Mouse (Mus musculus) erythroblast, embryonic 14.5 days (primary cell): ENCODE measurements around the gene Neurog2. TPM values are rescaled to one million over a fixed set of nuclear protein-coding genes. Genes with fewer than 3 reads are reported as not detected.
A peak's percentile ranks its signal among the peaks of the same experiment; 100 is the strongest.

Experiments used
- H3K27me3 ChIP-seq: 2 replicates; pipeline ENCODE4 v1.6.1; 2012; ENCODE audit warnings: inconsistent platforms; ENCODE audit not compliant: control insufficient read depth
- H3K36me3 ChIP-seq: 2 replicates; pipeline ENCODE4 v1.6.1; 2012; ENCODE audit warnings: mild to moderate bottlenecking, inconsistent platforms; ENCODE audit not compliant: control insufficient read depth
- H3K4me1 ChIP-seq: 2 replicates; pipeline ENCODE4 v1.6.1; 2012; ENCODE audit warnings: inconsistent platforms; ENCODE audit not compliant: control insufficient read depth
- H3K4me3 ChIP-seq: replicated peaks from 2 replicates; pipeline ENCODE3; 2012; ENCODE audit warnings: moderate library complexity, mild to moderate bottlenecking, inconsistent platforms
- H3K9me3 ChIP-seq: 2 replicates; pipeline ENCODE4 v1.6.1; 2012; ENCODE audit warnings: low read length, inconsistent platforms, mixed read lengths; ENCODE audit not compliant: control insufficient read depth
- GATA1 ChIP-seq: IDR thresholded peaks from 2 replicates; pipeline ENCODE4 v1.6.1; 2012; ENCODE audit warnings: low read length, inconsistent platforms, mixed read lengths
- TAL1 ChIP-seq: IDR thresholded peaks from 3 replicates; pipeline ENCODE4 v1.6.1; 2012; ENCODE audit warnings: low read length, inconsistent platforms, mixed read lengths
- polyA plus RNA-seq: library from polyadenylated mRNA; stranded (reverse); fragments of >175 nt; gene quantifications from 2 replicates; pipeline ENCODE4 v1.2.3, GENCODE M21; 2012

Gene Neurog2
- not detected in 2 replicates for polyA plus RNA-seq

DNA sequence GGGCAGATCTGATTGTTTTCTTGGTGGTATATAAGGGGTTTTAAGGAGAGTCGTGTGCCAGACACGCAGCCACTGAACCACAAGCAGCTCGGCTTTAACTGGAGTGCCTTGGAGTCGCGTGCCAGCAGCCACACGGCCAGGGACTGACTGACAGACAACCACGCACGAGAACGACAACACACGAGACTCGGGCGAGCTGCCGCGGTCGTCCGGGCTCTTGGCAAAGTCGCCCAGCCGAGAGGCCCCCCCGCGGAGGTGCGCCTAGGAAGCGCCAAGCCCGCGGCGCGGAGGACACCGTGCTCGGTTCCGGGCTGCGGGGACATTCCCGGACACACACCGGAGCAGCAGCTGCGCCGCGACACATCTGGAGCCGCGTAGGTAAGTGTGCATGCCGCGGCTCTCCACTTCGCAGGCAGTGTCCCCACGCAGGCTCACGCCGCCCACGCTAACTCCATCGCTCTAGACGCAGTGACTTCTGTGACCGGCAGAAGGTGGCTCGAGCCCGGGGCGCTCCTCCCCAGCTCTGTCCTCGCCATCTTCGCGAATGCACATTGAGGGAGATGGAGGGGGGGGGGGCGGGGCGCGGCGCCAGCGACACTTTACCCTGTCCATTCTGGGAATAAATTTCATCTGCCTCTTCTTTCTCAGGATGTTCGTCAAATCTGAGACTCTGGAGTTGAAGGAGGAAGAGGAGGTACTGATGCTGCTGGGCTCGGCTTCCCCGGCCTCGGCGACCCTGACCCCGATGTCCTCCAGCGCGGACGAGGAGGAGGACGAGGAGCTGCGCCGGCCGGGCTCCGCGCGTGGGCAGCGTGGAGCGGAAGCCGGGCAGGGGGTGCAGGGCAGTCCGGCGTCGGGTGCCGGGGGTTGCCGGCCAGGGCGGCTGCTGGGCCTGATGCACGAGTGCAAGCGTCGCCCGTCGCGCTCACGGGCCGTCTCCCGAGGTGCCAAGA, at the start of gene Neurog2:
Gene Neurog2 (plus strand): TSS at position 56 of the 953 bp plus-strand sequence.
- H3K4me1 ChIP-seq = peaks cover 13% of the 10 kb centered on the region
- H3K27me3 ChIP-seq = peaks cover 98% of the 10 kb centered on the region
- no peak within 1 kb of the TSS for H3K4me3 ChIP-seq
- peaks cover 8% of the 10 kb centered on the region; the same call in 1 of the 2 replicates for H3K9me3 ChIP-seq
- TF ChIP-seq GATA1 = no peak
- TF ChIP-seq TAL1 = no peak
- no peaks in the 10 kb centered on the region for H3K36me3 ChIP-seq

DNA sequence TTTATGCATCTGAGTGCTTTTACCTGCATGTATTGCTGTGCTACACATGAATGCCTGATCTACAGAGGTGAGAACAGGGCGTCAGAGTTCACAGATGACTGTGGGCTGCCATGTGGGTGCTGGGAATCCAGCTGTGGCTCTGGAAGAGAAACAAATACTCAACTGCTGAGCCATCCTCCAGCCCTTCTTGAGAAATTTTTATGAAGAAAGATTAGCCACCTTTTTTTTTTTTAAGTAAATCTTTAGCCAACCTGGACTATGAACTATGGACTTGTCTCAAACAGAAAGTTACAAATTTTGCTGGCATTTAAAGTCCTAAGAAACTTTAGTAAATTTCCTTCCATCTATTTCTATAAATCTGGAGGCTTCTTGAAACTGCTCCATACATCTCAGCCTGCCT, 35.8 kb upstream of the Neurog2 start:
- no peaks in the 10 kb centered on the region for H3K27me3 ChIP-seq
- no peaks in the 10 kb centered on the region for H3K4me1 ChIP-seq
- no peak for TF ChIP-seq TAL1
- TF ChIP-seq GATA1 = no peak
- H3K4me3 ChIP-seq = no peak overlapping the region
- H3K9me3 ChIP-seq = no peaks in the 10 kb centered on the region
- H3K36me3 ChIP-seq = peaks cover 88% of the 10 kb centered on the region

DNA sequence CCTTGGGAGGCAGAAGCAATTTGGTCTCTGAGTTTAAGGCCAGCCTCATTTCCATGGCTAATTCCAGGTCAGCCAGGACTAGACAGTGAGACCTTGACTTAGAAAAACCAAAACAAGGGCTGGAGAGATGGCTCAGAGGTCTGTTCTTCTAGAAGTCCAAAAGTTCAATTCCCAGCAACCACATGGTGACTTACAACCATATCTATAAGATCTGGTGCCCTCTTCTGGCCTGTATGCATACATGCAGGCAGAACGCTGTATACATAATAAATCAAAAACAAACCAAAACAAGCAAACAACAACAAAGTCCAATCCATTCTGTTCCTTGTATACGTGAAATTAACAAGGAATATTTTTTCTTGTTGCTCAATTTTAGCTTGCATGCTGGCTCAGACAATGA, 24.8 kb upstream of the Neurog2 start:
- Histone ChIP-seq H3K4me3 (no peak overlapping the region), H3K9me3 (no peaks in the 10 kb centered on the region), H3K27me3 (no peaks in the 10 kb centered on the region), H3K4me1 (no peaks in the 10 kb centered on the region), H3K36me3 (peaks cover 87% of the 10 kb centered on the region)
- TF ChIP-seq GATA1 = no peak
- no peak for TF ChIP-seq TAL1

DNA sequence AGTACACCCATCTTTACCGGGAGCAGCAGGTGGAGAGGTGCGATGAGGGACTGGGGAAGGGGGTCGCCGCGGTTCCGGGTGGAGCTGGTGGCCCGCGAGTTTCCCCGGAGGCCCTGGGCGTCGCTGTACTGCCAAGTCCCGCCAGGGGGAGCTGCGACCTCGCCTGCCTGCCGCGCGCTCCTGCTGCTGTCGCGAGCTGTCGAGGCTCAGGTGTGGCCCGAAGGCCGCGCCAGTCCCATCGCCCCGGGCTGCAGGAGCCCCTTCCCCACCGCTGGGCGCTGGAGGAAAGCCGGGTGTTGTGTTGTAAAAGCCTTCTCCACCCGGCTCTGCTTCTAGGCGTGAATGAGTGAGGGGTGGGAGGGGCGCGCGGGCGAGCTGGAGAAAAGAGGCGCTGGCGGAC, 7.6 kb upstream of the Neurog2 start:
- no peaks in the 10 kb centered on the region for H3K36me3 ChIP-seq
- peaks cover 7% of the 10 kb centered on the region for H3K4me1 ChIP-seq
- peaks cover 76% of the 10 kb centered on the region for H3K27me3 ChIP-seq
- TF ChIP-seq TAL1 (no peak), GATA1 (no peak)
- peak overlapping the region; percentile 20 for H3K4me3 ChIP-seq
- H3K9me3 ChIP-seq = no peaks in the 10 kb centered on the region; the same call in 1 of the 2 replicates

DNA sequence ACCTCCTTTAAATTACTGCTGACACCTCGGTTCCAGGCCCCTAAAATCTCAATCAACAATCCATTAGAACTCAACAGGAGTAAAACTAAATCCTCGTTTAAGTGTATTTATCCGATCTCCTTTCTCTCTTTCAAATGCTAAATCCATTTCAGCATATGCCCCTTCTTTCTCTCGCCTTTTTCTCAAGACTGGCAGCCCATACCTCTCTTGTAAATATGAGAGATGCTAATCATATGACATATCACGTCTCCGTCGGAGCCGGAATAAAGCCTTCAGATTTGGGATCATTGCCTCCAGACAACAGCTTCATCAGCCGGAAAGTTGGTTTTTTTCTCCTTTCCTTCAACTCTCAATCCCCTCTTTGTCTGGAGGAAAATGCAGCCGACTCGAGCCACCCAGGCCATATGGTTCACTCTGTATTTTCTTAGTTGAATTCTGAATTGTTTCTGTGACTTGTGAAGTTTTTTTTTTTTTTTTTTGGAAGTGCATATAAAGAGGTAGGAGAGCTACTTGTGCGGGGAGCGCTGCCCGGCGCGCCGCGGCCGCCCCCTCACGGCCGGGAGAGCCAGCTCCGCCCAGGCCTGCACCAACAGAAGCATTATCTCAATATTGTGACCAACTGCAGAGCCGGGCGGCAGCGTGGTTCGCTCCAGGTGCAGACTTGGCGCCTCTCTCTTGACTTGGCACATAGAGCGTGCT, 7.1 kb upstream of the Neurog2 start:
- H3K4me1 ChIP-seq = peaks cover 7% of the 10 kb centered on the region
- no peaks in the 10 kb centered on the region; the same call in 1 of the 2 replicates for H3K9me3 ChIP-seq
- H3K4me3 ChIP-seq = no peak overlapping the region
- peaks cover 81% of the 10 kb centered on the region for H3K27me3 ChIP-seq
- H3K36me3 ChIP-seq = no peaks in the 10 kb centered on the region
- TF ChIP-seq GATA1 (no peak), TAL1 (no peak)

DNA sequence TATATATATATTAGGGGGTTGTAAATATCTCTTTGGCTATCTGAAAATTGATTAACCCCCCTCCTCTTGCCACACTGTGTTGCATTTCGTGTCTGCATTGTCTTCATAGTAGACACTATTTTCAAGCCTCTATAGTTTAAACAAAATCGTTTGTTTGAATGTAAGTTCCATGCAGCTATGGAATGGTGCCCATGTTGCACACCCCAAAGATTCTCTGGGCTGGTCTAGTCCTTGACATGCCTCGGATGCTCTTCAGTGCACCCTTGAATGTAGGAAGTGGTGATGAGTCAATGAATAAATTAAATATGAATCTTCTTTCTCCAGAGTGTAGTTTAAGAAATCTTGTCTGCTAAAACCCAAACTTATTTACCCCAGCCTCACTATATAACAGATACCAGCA, 6.4 kb upstream of the Neurog2 start:
- peaks cover 88% of the 10 kb centered on the region for H3K27me3 ChIP-seq
- no peak for TF ChIP-seq GATA1
- TF ChIP-seq TAL1 = no peak
- no peaks in the 10 kb centered on the region; the same call in 1 of the 2 replicates for H3K9me3 ChIP-seq
- no peak overlapping the region for H3K4me3 ChIP-seq
- no peaks in the 10 kb centered on the region for H3K36me3 ChIP-seq
- peaks cover 7% of the 10 kb centered on the region for H3K4me1 ChIP-seq

DNA sequence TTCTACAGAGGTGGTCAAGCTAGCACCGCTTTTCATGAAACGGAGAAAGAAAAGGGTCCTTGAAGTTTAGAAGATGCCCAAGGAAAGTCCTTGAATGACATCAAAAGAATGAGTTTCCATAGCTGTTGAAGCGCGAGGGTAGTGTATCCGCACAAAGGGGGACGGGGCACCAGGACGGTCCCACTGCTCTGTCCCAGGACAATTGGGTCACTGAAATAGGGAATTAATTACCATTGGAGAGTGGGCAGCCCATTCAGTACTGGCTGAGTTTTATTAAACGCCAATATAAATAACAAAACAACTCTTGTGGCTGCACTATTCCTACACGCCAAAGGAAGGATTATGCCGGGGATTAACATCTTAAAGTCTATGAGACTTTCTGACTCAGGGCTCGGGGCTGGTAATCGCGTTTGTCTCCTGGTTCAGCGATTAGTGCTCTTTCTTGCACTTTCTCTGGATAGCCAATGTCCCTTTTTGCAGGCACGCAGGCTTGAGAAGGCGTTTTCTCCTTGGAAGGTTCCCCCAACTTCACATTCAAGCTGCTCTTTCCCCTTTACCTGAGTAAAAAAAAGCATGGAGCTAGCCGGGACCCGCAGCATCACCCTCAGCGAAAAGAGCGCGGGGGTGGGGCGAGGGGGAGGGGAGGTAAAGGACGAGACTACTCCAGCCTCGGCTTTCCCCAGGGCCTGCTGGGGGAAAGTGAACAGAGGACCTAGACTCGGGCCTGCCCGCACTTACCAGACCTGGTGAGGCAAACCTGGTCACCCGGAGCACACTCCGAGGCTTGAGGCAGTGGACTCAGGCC, 5.6 kb upstream of the Neurog2 start:
- H3K4me1 ChIP-seq = peaks cover 7% of the 10 kb centered on the region
- H3K36me3 ChIP-seq = no peaks in the 10 kb centered on the region
- peaks cover 94% of the 10 kb centered on the region for H3K27me3 ChIP-seq
- no peak overlapping the region for H3K4me3 ChIP-seq
- TF ChIP-seq GATA1 (no peak), TAL1 (no peak)
- no peaks in the 10 kb centered on the region; the same call in 1 of the 2 replicates for H3K9me3 ChIP-seq

DNA sequence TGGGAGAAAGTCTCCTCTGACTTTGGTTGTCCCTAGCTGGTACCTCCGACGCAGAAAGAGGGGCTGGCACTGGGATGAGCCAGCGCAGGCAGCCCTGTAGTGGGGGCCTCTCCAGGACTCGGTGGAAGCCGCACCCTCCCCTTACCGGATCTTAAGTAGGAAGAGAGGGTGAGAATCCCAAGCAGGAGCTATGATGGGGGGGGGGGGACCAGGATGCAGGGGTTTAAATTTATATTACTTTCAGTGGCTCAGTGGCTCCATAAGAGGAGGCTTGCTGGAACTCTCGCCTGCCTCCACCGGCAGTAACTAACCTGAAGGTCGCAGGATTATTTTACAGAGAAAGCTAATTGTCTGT, 5.0 kb upstream of the Neurog2 start:
- TF ChIP-seq TAL1 (no peak), GATA1 (no peak)
- peaks cover 96% of the 10 kb centered on the region for H3K27me3 ChIP-seq
- no peaks in the 10 kb centered on the region; the same call in 1 of the 2 replicates for H3K9me3 ChIP-seq
- no peak overlapping the region for H3K4me3 ChIP-seq
- H3K4me1 ChIP-seq = peaks cover 7% of the 10 kb centered on the region
- H3K36me3 ChIP-seq = no peaks in the 10 kb centered on the region
